Mouse (Mus musculus): Measurements from ENCODE around the gene Aplp1. TPM values are rescaled to one million over a fixed set of nuclear protein-coding genes. Genes with fewer than 3 reads are reported as not detected.

The Aplp1 gene
- polyA plus RNA-seq, 1 experiment, result 0.26 TPM

GRCm38 (mm10) chr7:30419561-30420499, 25.5 kb downstream of the Aplp1 start, which contains the start of gene Hcst:
TSS of gene Hcst (minus strand) at chr7:30419854.
- TF ChIP-seq REST (IDR thresholded peaks at IDR 0.05; ENCODE audit: insufficient read depth, insufficient read length), result no peak
- TF ChIP-seq TCF12 (IDR thresholded peaks at IDR 0.05; ENCODE audit: insufficient read depth, poor library complexity, severe bottlenecking), result no peak
- TF ChIP-seq MYOG (IDR thresholded peaks at IDR 0.05; ENCODE audit: control insufficient read depth in 1 of 3, insufficient read depth in 1 of 3, insufficient read length in 2 of 3, low read depth in 2 of 3), result no peak
- TF ChIP-seq POLR2A (IDR thresholded peaks at IDR 0.05; ENCODE audit: insufficient read length, low read depth), result no peak
- TF ChIP-seq USF1 (IDR thresholded peaks at IDR 0.05; ENCODE audit: low read depth), result no peak
- no peak for TF ChIP-seq POLR2AphosphoS2 (IDR thresholded peaks at IDR 0.05; ENCODE audit: insufficient read length, low read depth)
- no peak for TF ChIP-seq CEBPB (IDR thresholded peaks at IDR 0.05; ENCODE audit: insufficient read depth, poor library complexity, severe bottlenecking)
- no peak within 1 kb of the TSS for H3K4me2 ChIP-seq (ENCODE audit: low read depth)
- H3K27me3 ChIP-seq (ENCODE audit: control insufficient read depth, insufficient read depth, insufficient read length), result peaks cover 47% of the 10 kb centered on the region
- no peaks in the 10 kb centered on the region for H3K36me3 ChIP-seq (ENCODE audit: control insufficient read depth, insufficient read depth)
- H3ac ChIP-seq (ENCODE audit: control insufficient read depth, insufficient read length), result no peak within 1 kb of the TSS
- no peaks in the 10 kb centered on the region for H3K79me2 ChIP-seq (ENCODE audit: control insufficient read depth, insufficient read depth)
- no peak within 1 kb of the TSS for H3K4me3 ChIP-seq

GRCm38 (mm10) chr7:30417856-30418255, 27.5 kb downstream of the Aplp1 start:
- Histone ChIP-seq H3K27me3 (ENCODE audit: control insufficient read depth, insufficient read depth, insufficient read length) (peaks cover 37% of the 10 kb centered on the region), H3K79me2 (ENCODE audit: control insufficient read depth, insufficient read depth) (no peaks in the 10 kb centered on the region), H3ac (ENCODE audit: control insufficient read depth, insufficient read length) (no peak overlapping the region), H3K36me3 (ENCODE audit: control insufficient read depth, insufficient read depth) (no peaks in the 10 kb centered on the region), H3K4me3 (no peak overlapping the region), H3K4me2 (ENCODE audit: low read depth) (no peak overlapping the region)
- no peak for TF ChIP-seq MAX (IDR thresholded peaks at IDR 0.05; ENCODE audit: low read depth)

- H3ac ChIP-seq (ENCODE audit: control insufficient read depth, insufficient read length), result no peak within 1 kb of the TSS
- TF ChIP-seq MYOD1 (IDR thresholded peaks at IDR 0.05; ENCODE audit: control insufficient read depth in 1 of 3, insufficient read length in 2 of 3, low read depth in 2 of 3) (no peak), POLR2A (IDR thresholded peaks at IDR 0.05; ENCODE audit: insufficient read length, low read depth) (no peak), REST (IDR thresholded peaks at IDR 0.05; ENCODE audit: insufficient read depth, insufficient read length) (no peak), SRF (IDR thresholded peaks at IDR 0.05; ENCODE audit: control insufficient read depth, insufficient read length, low read depth) (no peak), TCF12 (IDR thresholded peaks at IDR 0.05; ENCODE audit: insufficient read depth, poor library complexity, severe bottlenecking) (no peak), TCF3 (IDR thresholded peaks at IDR 0.05; ENCODE audit: insufficient read length, low read depth) (no peak), POLR2AphosphoS2 (IDR thresholded peaks at IDR 0.05; ENCODE audit: insufficient read length, low read depth) (no peak), USF1 (IDR thresholded peaks at IDR 0.05; ENCODE audit: low read depth) (no peak), E2F4 (IDR thresholded peaks at IDR 0.05; ENCODE audit: insufficient read depth) (no peak), MYOG (IDR thresholded peaks at IDR 0.05; ENCODE audit: control insufficient read depth in 1 of 3, insufficient read depth in 1 of 3, insufficient read length in 2 of 3, low read depth in 2 of 3) (no peak), MAX (IDR thresholded peaks at IDR 0.05; ENCODE audit: low read depth) (no peak)
- H3K79me2 ChIP-seq (ENCODE audit: control insufficient read depth, insufficient read depth), result no peaks in the 10 kb centered on the region
- no peak within 1 kb of the TSS for H3K4me2 ChIP-seq (ENCODE audit: low read depth)
- no peaks in the 10 kb centered on the region for H3K36me3 ChIP-seq (ENCODE audit: control insufficient read depth, insufficient read depth)
- peaks cover 21% of the 10 kb centered on the region for H3K27me3 ChIP-seq (ENCODE audit: control insufficient read depth, insufficient read depth, insufficient read length)
- H3K4me3 ChIP-seq, result no peak within 1 kb of the TSS
Observed at GRCm38 (mm10) chr7:30413596-30413995, 31.7 kb downstream of the Aplp1 start, which contains the start of gene Tyrobp. TSS of gene Tyrobp (plus strand) at chr7:30413760.

- TF ChIP-seq SRF (IDR thresholded peaks at IDR 0.05; ENCODE audit: control insufficient read depth, insufficient read length, low read depth) (no peak), TCF12 (IDR thresholded peaks at IDR 0.05; ENCODE audit: insufficient read depth, poor library complexity, severe bottlenecking) (no peak), MYOD1 (IDR thresholded peaks at IDR 0.05; ENCODE audit: control insufficient read depth in 1 of 3, insufficient read length in 2 of 3, low read depth in 2 of 3) (no peak), TCF3 (IDR thresholded peaks at IDR 0.05; ENCODE audit: insufficient read length, low read depth) (no peak), POLR2AphosphoS2 (IDR thresholded peaks at IDR 0.05; ENCODE audit: insufficient read length, low read depth) (no peak), E2F4 (IDR thresholded peaks at IDR 0.05; ENCODE audit: insufficient read depth) (no peak), MYOG (IDR thresholded peaks at IDR 0.05; ENCODE audit: control insufficient read depth in 1 of 3, insufficient read depth in 1 of 3, insufficient read length in 2 of 3, low read depth in 2 of 3) (no peak), POLR2A (IDR thresholded peaks at IDR 0.05; ENCODE audit: insufficient read length, low read depth) (no peak), CEBPB (IDR thresholded peaks at IDR 0.05; ENCODE audit: insufficient read depth, poor library complexity, severe bottlenecking) (no peak), REST (IDR thresholded peaks at IDR 0.05; ENCODE audit: insufficient read depth, insufficient read length) (no peak), MAX (IDR thresholded peaks at IDR 0.05; ENCODE audit: low read depth) (no peak), USF1 (IDR thresholded peaks at IDR 0.05; ENCODE audit: low read depth) (no peak)
- no peaks in the 10 kb centered on the region for H3K36me3 ChIP-seq (ENCODE audit: control insufficient read depth, insufficient read depth)
Observed at GRCm38 (mm10) chr7:30412735-30413147, 32.6 kb downstream of the Aplp1 start.

GRCm38 (mm10) chr7:30411023-30411422, 34.3 kb downstream of the Aplp1 start:
- H3K4me2 ChIP-seq (ENCODE audit: low read depth), result no peak overlapping the region
- H3K27me3 ChIP-seq (ENCODE audit: control insufficient read depth, insufficient read depth, insufficient read length), result peaks cover 14% of the 10 kb centered on the region
- no peaks in the 10 kb centered on the region for H3K79me2 ChIP-seq (ENCODE audit: control insufficient read depth, insufficient read depth)
- no peaks in the 10 kb centered on the region for H3K36me3 ChIP-seq (ENCODE audit: control insufficient read depth, insufficient read depth)
- TF ChIP-seq SRF (IDR thresholded peaks at IDR 0.05; ENCODE audit: control insufficient read depth, insufficient read length, low read depth) (no peak), TCF3 (IDR thresholded peaks at IDR 0.05; ENCODE audit: insufficient read length, low read depth) (no peak), CEBPB (IDR thresholded peaks at IDR 0.05; ENCODE audit: insufficient read depth, poor library complexity, severe bottlenecking) (no peak), MAX (IDR thresholded peaks at IDR 0.05; ENCODE audit: low read depth) (no peak), POLR2AphosphoS2 (IDR thresholded peaks at IDR 0.05; ENCODE audit: insufficient read length, low read depth) (no peak), USF1 (IDR thresholded peaks at IDR 0.05; ENCODE audit: low read depth) (no peak), REST (IDR thresholded peaks at IDR 0.05; ENCODE audit: insufficient read depth, insufficient read length) (no peak), TCF12 (IDR thresholded peaks at IDR 0.05; ENCODE audit: insufficient read depth, poor library complexity, severe bottlenecking) (no peak), POLR2A (IDR thresholded peaks at IDR 0.05; ENCODE audit: insufficient read length, low read depth) (no peak), MYOD1 (IDR thresholded peaks at IDR 0.05; ENCODE audit: control insufficient read depth in 1 of 3, insufficient read length in 2 of 3, low read depth in 2 of 3) (no peak), MYOG (IDR thresholded peaks at IDR 0.05; ENCODE audit: control insufficient read depth in 1 of 3, insufficient read depth in 1 of 3, insufficient read length in 2 of 3, low read depth in 2 of 3) (no peak), E2F4 (IDR thresholded peaks at IDR 0.05; ENCODE audit: insufficient read depth) (no peak)
- no peak overlapping the region for H3K4me3 ChIP-seq
- no peak overlapping the region for H3ac ChIP-seq (ENCODE audit: control insufficient read depth, insufficient read length)

More at GRCm38 (mm10) chr7:30412735-30413147, 32.6 kb downstream of the Aplp1 start:
- no peak overlapping the region for H3K4me2 ChIP-seq (ENCODE audit: low read depth)
- H3ac ChIP-seq (ENCODE audit: control insufficient read depth, insufficient read length), result no peak overlapping the region
- H3K79me2 ChIP-seq (ENCODE audit: control insufficient read depth, insufficient read depth), result no peaks in the 10 kb centered on the region
- H3K4me3 ChIP-seq, result no peak overlapping the region
- H3K27me3 ChIP-seq (ENCODE audit: control insufficient read depth, insufficient read depth, insufficient read length), result peaks cover 16% of the 10 kb centered on the region

Data from myocyte (in vitro differentiated cells).